Mouse (Mus musculus) liver, postnatal 0 days (tissue): ENCODE measurements at regions not wholly inside any gene's neighbourhood (a gene's known extent, or its start where the extent isn't known, plus 50 kb on each side); places are given as distances from the start of the nearest gene placed in this dataset.

Experiments used
- CTCF ChIP-seq: sonication (generic); IDR thresholded peaks from 2 replicates; pipeline ENCODE4 v1.5.1; 2016; ENCODE audit warnings: antibody characterized with exemption, low read depth
- EP300 ChIP-seq: IDR thresholded peaks from 2 replicates; pipeline ENCODE4 v1.6.1; 2016; ENCODE audit warnings: antibody characterized with exemption, low read depth, mild to moderate bottlenecking

- TF ChIP-seq CTCF = no peak
- TF ChIP-seq EP300 = no peak
Observed at GRCm38 (mm10) chrX:167035639-167036038, 173.5 kb downstream of the Tmsb4x start.
